Mouse (Mus musculus) heart, postnatal 25 days (tissue): ENCODE results near the gene Pygb. TPM values are rescaled to one million over a fixed set of nuclear protein-coding genes. Genes with fewer than 3 reads are reported as not detected.

Experiments used
- DNase-seq: peaks from one replicate; pipeline ENCODE4 v3.0.0; 2022; ENCODE audit warnings: low spot score
- intact Hi-C: fragments of 180-260 bp; cut with DNase I; formaldehyde crosslinking; loops from one replicate; pipeline ENCODE4 v1.15.1; 2025
- total RNA-seq, 2 experiments: library from RNA; stranded (reverse); gene quantifications; 2 replicates each; pipeline ENCODE4 v1.2.3; 2021

Gene Pygb
- 100 to 1,000 TPM; 444 to 470 TPM for total RNA-seq

DNA sequence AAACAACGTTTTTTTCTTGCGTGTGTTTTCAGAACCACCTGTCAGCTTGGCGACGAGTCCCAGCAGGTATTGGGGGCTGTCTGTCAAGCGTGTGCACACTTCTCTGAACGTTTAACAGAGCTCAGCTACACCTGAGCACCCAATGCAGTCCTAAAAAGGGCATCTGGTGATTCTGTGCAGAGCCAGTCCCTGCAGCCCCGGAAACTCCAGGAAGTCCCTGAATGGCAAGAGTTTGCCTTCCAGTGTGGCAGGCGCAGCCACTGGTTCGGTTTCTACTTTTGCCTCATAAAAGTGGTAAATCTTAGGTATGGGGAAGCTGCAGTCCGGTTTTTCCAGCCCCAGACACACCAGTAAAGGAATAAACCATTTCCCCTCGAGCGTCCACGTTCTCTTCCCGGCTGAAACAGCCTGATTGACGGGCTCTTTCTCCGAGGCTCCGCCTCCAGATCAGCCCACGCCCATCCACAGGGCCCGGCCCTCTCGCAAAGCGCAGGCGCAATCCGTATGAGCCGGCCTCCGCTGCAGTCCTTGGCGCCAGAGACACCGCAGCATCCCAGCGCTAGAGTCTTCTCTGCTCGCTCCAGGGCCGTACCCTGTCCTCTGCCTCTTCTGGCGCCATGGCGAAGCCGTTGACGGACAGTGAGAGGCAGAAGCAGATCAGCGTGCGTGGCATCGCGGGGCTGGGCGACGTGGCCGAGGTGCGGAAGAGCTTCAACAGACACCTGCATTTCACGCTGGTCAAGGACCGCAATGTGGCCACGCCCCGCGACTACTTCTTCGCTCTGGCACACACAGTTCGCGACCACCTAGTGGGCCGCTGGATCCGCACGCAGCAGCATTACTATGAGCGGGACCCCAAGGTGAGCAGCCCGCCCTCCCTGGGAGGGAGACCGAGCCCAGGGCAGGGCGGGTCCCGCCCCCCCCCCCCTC, at the start of gene Pygb:
Gene Pygb (plus strand): TSS at position 485 of the 930 bp plus-strand sequence.
- DNase-seq, result peak; percentile 69
- intact Hi-C loops, result loop anchor here (2.0 to 5.0 kb wide), 2 partner anchors 38 to 119 kb away; partner anchors contain the start of genes Acss1 and Entpd6

DNA sequence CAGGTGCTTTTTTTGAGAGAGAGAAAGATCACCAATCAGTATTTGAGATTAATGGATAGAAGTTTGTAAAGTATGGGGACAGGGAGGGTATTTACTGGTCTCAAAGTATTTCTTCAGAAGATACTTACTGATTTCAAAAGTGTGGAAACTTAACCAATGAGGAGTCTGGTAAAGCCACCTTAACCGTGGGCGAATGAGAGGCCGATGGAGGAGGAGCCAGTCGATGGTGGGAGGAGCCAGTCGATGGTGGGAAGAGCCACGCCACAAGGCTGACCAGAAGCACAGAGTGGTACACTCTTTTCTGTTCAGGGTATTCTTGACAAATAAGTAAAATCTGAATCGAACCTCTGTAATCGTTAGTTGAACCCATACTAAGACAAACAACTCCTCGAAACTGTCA, 48.7 kb upstream of the Pygb start:
- no peak for DNase-seq
- intact Hi-C loops, result no loop called here

DNA sequence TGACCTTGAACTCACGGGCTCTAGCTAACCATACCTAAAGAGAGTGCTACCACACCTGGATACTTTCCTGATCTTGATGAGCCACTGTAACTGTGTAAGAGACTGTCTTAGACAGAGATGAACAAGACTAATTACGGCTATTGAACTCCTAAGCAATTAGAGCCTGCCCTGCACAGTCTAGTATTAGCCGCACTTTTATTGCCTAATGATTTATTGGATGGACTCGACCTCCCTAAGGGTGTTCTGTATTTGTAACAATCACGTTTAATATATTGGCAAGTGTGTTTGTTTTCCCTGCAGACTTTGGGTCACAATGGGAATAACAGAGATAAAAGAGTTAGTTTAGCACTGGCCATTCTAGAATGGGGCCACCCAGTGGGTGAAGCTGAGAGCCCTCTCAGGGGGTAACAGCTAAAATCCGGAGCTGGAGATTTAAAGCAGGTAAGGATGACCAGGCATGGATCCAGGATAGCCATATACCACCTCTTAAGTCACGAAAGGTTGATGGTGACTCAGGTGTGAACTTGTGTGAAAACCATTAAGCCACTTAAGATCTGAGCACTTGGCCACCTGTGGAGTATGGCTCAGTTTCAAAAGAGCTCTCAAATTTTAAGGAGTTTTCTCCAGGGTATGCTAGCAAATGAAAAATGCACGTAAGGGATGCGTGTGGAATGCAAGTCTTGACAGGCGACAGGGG, 46.2 kb upstream of the Pygb start:
- intact Hi-C loops, result no loop called here
- no peak for DNase-seq

DNA sequence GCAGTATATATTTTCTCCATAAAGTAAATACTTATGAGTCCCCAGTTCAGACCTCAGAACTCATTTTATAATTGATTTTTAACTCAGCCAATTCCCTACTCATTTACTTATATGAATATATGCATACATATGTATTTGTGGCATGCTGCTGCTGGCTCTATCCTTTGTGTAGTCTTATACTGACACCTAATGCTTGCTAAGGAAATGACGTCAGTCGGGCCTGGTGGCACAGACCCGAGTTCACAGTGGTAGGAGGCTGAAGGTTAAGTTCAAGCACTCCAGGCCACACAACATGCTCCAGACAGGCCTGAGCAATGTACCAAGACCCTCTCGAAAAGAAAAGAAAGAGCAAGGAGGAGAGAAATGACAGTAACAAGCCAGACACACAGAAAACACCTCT, 45.1 kb upstream of the Pygb start:
- intact Hi-C loops, result no loop called here
- DNase-seq, result no peak

DNA sequence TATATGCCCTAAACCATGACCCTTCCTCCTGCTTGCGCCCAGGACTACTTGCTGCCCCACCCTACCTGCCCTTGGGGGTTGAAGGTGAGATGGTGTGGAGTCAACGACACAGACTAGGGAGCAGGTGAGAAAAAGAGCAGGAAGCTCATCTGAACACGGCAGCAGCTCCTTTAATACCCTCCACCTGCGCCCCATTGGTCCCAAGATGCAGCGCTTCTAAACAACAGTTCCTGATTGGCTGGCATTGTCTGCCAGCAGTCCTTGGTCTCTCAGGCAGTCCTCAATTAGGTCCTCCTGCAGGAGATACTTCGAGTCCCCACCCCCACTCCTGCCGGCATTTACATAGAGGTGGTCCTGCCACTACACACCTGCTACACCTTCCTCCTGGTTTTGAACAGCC, 41.5 kb upstream of the Pygb start:
- intact Hi-C loops, result loop anchor here (5.0 kb wide), 1 partner anchor 157 kb away; the partner anchor contains the start of gene Abhd12
- no peak for DNase-seq

DNA sequence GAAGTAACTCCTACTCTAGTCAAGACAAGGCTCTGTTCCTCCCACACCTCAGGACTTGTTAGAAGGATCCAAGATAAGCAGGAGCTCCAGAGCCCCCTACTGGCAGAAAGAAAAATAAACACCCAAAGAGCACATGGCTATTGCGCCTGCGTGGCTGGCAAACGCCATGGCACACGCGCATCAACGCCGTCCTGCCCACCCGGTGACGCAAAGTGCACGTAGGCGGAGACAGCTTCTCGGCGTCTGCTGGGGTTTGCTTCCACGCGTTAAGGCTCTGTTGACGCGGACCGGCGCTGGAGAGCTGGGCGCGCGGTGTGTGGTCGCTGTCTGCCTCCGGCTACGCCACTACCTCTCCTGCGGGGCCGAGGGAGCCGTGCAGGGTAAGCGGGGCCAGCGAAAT, 37.7 kb upstream of the Pygb start, which contains the start of gene Entpd6:
Gene Entpd6 (plus strand): TSS at position 189 of the 400 bp plus-strand sequence.
- intact Hi-C loops, result loop anchor here (2.0 to 5.0 kb wide), 4 partner anchors 38 to 153 kb away; partner anchors contain the start of genes Abhd12, Apmap and Pygb
- DNase-seq, result peak; percentile 89

DNA sequence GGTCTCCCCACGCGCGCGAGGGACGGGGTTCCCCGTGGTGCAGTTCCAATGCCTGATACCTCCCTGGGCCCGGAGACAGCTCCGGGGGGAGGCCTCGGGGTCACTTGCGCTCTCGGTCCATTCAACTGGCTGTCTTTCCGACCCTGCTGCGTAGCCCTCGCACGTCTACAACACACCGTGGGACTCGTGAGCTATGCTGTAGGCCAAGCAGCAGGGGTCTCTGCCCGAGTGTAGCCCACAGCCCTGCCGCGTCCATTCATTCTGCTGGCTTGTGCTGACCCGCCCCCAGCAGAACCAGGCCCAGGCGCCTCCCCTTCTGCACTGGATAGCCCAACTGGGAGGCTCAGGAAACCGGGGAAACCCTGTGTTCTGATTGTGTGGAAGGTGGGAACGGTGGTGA, 37.3 kb upstream of the Pygb start:
- intact Hi-C loops, result loop anchor here (2.0 to 5.0 kb wide), 4 partner anchors 38 to 153 kb away; partner anchors contain the start of genes Abhd12, Apmap and Pygb
- DNase-seq, result no peak

DNA sequence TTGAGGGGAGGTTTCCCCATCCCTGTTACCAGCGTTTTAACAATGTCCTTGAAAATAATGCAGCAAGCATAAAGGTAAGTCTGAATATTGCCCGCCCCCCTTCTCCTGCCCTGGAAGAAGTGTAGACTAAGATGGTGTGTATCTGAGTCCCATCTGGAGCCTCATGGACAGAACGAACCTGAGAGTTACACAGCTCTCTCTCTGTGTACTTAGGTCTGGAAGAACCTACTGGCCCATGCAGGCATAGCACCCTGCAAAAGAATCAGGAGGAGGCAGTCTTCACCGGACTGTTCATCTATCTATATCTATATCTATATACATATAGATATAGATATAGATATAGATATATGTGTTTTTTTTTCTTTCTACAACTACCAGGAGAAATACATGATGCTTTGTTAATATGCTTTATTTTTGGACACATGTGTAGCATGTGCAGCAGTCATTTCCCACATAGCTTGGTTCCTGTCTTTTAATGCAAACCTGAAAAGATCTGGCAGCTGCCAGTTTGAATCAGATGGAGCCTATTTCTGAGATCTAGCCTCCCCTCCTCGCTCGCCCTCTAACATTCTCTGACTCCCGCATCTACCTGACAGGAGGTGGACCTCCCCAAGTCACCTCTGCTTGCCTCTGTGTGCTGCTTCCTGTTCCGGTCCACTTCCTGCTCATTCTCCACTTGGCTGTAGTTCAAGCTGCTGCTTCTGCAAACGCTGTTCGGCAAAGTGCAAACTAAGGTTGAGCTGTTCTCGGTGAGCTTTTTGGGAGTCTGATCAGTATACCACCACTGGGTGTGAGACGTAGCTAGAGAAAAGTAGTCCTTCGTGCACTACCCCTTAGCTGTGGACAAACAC, 36.2 kb upstream of the Pygb start:
- intact Hi-C loops, result no loop called here
- no peak for DNase-seq

DNA sequence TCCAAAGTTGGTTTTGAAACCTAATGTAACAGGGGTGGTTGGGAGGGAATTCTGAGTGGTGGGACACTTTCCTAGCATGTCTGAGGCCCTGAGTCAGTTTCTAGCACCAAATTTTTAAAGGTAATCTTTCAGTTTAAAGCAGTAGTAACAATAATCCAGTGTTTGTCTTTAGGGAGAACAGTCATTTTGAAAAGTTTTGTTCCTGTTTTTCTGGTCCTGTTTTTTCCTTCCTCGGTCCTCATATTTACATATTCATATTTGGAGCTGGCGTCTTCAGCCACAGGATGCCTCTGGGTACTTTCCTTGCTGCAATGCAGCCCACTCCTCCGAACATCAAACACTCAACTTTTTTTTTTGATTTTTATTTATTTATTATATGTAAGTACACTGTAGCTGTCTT, 31.5 kb upstream of the Pygb start:
- DNase-seq, result no peak
- intact Hi-C loops, result no loop called here

DNA sequence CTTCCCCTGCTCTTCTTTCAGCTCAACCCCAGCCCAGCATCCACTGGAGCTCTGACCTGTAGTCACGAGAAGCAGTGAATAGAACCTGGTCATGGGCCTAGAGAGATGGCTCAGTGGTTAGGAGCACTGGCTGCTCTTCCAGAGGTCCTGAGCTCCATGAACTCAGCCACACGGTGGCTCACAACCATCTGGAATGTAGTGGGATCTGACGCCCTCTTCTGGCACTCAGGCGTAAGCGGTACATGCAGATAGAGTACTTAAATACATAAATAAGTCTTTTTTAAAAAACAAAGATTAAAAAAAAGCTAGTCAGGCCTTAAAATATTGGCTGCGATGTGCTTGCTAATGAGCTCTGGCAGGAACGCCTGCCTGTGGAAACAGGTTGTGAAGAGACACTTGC, 25.1 kb upstream of the Pygb start:
- no peak for DNase-seq
- intact Hi-C loops, result no loop called here

DNA sequence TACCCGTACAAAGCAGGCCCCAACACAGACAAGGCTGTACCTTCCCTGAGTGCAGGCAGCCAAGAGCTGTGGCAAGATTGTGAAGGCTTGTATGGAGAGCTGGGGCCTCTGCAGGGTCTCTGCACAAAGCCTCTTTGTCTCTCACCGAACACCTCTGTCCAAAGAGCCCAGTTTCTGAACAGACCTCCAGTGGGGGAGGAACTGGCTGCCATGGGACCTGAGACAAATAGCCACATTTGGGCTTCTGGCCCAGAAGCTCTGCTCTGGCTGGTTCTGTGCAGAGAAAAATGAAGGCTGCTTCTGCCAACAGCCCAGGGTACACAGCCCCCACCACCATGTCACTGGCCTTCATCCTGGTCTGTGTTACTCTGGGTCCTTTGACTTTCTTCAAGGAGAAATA, 20.9 kb upstream of the Pygb start:
- intact Hi-C loops, result no loop called here
- DNase-seq, result no peak

DNA sequence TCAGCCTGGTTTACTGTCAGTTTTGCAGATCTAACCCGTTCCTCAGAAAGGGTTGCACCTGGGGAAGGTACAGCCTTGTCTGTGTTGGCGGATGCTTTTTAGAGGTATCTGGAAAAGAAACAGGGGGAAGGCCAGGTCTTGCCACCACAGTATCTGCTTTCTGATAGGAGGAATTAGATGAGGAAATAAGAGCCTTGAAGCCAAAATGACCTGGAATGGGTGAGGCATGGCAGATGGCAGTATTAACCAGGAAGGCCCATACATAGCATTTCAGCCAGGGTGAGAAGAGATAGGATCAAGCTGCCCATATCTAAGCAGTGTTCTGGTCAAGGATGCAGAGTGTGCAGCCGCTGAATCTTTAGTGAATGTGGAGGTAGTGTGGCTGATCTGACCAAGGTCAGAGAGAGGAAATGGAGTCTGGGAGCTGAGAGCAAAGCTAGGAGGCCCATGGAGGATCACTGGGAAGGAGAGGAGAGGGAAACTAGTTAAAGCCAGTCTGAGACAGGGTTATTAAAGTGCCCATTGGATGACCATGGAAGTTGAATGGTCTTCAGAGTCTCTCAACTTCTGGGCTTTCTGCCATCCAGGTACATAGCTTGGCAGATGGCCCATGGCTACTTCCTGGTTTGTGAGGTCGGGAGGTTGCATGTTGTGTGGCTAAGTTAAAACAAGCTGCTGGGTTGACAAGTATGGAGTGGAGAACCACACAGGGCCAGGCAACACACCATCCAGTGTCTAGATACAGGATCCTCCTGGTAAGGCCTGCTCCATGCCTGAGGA, 20.3 kb upstream of the Pygb start:
- no peak for DNase-seq
- intact Hi-C loops, result no loop called here

DNA sequence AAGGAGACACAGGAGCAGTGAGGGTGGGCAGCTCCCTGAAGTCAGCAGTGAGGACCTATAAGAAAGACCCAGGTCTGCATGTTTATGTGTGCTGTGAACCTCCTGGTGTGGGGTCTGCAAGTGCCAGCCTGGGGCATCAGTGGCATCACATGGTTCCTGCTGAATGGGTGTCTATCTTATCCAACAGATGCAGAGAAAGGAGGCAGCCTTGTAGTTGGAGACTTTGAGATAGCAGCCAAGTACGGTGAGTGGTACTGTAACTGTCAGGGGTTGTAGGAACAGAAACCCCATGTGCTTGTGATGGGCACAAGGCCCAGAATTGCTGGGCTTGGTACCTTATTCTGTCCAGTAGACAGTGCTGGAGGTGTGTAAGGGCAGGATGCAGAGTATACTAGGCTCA, 17.9 kb upstream of the Pygb start:
- DNase-seq, result no peak
- intact Hi-C loops, result no loop called here

DNA sequence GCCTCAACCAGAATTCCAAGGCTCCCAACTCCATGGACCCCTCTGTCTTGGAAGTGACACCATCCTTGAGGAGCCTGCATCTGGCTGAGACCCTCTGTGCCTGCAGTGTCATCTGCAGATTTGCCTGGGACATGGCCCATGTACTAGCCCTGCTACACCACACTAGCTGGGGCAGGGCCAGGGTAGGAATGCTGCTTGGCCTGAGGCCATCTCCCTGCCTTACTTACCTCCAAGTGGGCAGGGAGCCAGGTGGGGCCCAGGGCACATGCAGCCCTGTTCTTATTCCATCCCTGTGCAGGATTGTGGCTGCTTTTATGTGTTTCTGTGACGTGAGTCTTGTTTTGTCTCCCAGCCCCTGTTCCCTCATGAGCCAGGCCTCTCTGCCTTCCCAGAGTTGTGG, 15.8 kb upstream of the Pygb start:
- intact Hi-C loops, result no loop called here
- peak; percentile 50 for DNase-seq

DNA sequence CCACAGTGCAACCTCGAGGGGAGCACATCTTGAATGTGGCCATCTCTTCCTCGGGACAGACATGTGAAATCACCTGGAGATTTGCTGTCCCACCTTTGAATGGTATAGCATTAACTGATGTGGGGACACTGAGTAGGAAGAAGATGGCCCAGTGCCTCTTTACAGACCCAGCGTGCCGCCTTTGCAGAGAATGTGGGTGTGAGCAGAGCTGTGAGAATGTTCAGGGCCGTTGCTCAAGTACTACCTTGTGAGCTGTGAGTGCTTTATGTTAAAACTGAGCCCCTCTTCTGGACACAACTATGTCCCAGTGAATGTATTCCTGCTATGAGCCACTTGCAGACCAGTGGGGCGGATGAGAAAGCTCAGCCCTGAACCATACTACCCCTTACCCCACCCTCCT, 15.4 kb upstream of the Pygb start:
- intact Hi-C loops, result no loop called here
- DNase-seq, result no peak

DNA sequence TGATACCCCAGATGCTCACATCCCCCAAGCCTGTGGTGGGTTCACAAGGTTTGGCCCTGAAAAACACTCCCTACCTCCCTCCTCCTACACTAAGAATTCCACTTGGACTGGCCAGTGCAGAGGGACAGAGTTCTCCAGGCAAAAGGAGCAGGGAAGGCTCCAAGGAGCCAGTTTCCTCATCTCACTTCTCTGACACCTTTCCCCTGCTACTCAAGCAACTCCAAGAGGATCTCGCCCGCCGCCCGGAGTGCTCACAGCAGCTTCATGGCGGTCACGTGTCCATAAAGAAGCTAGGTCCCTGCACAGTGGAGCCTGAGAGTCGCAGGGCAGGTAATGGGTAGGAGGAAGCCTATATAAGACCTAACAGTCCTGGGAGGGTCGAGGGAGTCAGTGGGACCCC, 14.5 kb upstream of the Pygb start:
- intact Hi-C loops, result no loop called here
- no peak for DNase-seq

DNA sequence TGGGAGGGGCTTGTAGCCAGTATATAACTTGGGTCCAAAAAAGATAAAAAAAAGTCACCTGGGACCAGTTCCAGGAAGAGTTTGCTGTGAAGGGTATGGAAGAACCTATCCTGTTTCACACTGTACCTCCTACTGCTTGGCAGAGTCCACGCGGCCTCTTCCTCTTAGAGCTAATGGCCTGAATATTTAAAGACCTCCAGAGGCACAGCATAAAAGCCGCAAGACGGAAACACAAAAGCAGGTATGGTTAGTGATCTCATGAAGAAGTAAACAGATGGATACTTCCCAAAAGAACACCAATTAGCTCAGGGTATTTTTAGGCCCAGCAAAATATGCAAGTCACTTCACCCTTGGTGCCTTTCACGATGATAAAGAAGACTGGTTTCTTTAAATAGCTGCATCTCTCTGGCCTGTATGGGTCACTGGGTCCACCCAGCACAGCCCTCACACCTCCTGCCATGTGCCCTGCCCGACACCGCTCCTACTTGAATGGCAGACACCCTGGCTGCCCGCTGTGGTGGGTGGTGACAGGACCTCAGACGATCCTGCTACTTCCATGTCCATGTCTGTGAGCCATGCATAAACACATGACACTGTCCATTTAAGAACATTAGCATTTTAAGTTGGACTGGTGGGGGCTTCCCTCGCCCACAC, 13.9 kb upstream of the Pygb start:
- intact Hi-C loops, result no loop called here
- DNase-seq, result no peak

DNA sequence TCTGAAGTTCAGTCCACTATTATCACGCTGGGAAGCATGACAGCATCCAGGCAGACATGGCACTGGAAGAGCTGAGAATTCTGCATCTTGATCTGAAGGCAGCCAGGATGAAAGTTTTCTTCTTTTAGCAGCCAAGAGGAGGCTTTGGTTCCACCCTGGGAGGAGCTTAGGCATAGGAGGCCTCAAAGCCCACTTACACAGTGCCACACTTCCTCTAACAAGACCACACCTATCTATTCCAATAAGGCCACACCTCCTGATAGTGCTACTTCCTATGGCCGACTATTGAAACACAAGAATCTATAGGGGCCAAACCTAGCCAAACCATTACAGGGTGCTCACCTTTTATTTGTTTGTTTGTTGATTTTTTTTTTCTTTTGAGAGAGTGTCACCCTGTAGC, 3.7 kb upstream of the Pygb start:
- intact Hi-C loops, result no loop called here
- DNase-seq, result no peak
